Mouse (Mus musculus): Measurements from ENCODE around the gene Baz2b.
A peak's percentile ranks its signal among the peaks of the same experiment; 100 is the strongest.
"Not testable (repeated sequence)": the region's sequence is repeated elsewhere in the genome, so short reads cannot be mapped to it uniquely, and the experiment has no call there.

The Baz2b gene

DNA sequence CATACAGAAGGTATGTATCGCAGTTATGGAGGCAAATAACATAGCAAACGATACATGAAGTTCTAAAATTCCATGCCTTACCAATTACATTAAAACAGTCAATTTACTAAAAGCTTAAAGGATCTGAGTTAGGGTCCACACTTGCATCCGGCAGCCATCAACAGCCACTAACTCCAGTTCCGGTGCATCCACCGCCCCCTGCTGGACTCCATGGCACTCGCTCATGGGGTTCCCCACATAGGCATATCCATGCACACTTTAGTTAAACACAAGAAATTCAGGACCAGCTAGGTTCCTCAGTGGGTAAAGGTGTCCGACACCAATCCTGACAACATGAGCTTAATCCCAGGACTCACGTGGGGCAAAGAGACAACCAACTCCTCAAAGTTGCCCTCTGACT, 9.0 kb downstream of the Baz2b start:
- peak; percentile 82 for DNase-seq (ENCODE audit: low read depth, low spot score)

DNA sequence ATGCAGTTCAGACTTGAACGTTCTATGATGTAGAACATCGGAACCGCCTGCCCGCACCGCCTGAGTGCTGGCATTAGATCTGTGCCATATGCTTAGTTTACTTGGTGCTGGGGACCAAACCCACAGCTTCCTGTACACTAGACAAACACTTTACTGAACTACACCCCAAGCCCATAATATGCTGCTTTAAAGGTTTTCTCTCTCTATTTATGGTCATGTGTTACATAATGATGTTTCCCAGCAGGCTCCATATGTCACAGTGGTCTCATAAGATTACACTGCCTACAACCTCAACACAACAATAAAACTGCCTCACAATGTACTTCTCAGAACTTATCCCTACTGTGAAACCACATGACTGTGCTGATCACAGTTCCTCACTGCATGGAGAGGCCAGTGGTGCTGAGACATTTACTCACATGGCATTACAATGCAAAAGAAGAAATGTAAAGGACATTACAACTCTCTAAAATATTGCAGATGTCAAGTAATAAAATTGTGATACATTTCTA, 9.5 kb downstream of the Baz2b start:
- no peak for DNase-seq (ENCODE audit: low read depth, low spot score)

- peak; percentile 98 for DNase-seq (ENCODE audit: low read depth, low spot score)
Observed at GRCm38 (mm10) chr2:60196841-60197240, 12.8 kb downstream of the Baz2b start.

DNA sequence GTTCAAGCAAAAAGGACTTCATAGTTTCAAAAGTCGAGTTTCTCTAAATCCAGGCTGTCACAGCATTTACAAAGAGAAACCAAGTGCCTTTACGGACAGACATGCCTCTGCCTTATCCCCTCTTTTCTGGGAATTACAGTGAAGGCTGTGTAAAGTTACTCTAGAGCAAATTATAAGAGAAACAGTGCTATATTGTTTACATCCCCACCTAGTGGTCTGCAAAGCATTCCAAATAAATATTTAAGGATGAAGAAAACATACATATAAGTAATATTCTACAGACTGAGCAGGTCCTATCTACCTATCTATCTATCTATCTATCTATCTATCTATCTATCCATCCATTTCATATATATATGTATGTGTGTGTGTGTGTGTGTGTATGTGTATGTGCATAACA, 27.9 kb downstream of the Baz2b start:
- DNase-seq (ENCODE audit: low read depth, low spot score), result no peak

DNA sequence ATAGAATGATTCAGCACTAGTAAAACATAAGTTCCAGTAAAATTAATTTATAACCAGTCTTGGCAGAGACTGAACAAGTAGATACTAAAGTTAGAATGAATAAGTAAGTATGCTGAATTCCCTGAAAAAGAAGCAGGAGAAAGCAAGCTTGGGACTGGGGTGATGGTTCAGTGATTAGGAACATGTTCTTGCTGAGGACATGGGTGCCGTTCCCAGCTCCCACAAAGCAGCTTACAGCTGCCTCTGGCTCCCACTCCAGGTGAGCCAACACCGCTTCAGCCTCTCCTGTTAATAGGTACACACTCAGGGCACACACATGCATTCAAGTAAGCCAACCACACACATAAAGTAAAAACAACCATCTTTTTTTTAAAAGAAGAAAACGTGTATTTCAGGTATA, 32.1 kb downstream of the Baz2b start:
- no peak for DNase-seq (ENCODE audit: low read depth, low spot score)

- no peak for DNase-seq (ENCODE audit: low read depth, low spot score)
Observed at GRCm38 (mm10) chr2:60176087-60176486, 33.6 kb downstream of the Baz2b start.

GRCm38 (mm10) chr2:60175078-60175477, 34.6 kb downstream of the Baz2b start:
- no peak for DNase-seq (ENCODE audit: low read depth, low spot score)

GRCm38 (mm10) chr2:60173595-60173994, 36.0 kb downstream of the Baz2b start:
- no peak for DNase-seq (ENCODE audit: low read depth, low spot score)

GRCm38 (mm10) chr2:60173190-60173589, 36.4 kb downstream of the Baz2b start:
- peak; percentile 31 for DNase-seq (ENCODE audit: low read depth, low spot score)

DNA sequence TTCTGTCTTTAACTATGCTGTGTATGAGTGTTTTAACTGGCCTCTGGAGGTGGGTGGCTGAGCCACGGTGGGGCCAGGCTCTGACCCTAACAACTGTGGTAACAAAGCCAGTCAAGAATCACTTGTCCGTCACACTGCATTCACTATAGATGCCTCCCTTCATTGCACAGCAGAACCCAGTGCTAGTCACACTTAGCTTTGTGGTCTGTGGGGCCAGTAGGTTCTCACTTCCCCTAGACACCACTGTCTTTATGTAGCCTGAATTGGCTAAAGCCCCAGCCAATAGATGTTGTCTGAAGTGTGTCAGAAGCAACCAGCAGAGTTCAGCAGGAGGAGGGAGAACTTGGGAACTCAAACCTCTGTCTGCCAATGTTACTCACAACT, 37.1 kb downstream of the Baz2b start:
- DNase-seq (ENCODE audit: low read depth, low spot score), result no peak

GRCm38 (mm10) chr2:60171786-60172530, 37.7 kb downstream of the Baz2b start:
- peak; percentile 13 for DNase-seq (ENCODE audit: low read depth, low spot score)

- DNase-seq (ENCODE audit: low read depth, low spot score), result no peak
Observed at GRCm38 (mm10) chr2:60166878-60167277, 42.8 kb downstream of the Baz2b start.

DNA sequence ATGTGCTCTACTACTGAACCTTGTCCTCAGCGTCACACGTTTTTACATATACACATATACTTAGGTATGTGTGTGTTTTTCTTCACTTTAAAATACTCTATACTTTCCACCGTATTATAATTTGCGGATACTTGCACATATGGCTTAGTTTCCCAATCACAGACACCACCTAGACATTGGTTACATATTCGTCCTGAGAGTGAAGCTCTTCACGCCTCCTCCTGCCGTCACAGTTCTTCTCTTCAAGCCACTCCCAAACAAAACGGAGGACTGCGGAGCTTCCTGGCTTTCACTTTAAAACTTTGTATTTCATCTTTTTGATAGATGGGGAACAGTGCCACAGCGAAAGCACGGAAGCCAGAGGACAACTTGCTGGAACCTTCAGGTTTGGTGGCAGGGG, 44.0 kb downstream of the Baz2b start:
- no peak for DNase-seq (ENCODE audit: low read depth, low spot score)

- no peak for DNase-seq (ENCODE audit: low read depth, low spot score)
Observed at GRCm38 (mm10) chr2:60163744-60164143, 45.9 kb downstream of the Baz2b start.

DNA sequence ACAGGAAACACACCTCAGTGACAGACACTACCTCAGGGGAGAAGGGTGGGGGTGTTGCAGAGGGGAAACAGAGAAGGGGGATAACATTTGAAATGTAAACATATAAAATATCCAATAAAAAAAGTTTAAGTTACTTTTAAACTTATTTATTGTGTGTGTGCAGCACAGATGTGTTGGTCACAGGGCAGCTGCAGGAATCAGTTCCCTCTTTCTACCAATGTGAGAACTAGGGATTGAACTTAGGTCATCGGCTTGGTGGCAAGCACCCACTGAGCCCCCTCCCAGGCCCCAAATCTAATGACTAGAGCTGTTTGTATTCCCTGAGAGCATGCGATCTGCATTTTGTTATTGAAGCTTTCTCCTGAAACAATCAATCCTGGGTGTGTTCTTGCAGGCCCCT, 57.2 kb downstream of the Baz2b start:
- DNase-seq (ENCODE audit: low read depth, low spot score), result no peak

- DNase-seq (ENCODE audit: low read depth, low spot score), result no peak
Observed at GRCm38 (mm10) chr2:60148651-60149050, 61.0 kb downstream of the Baz2b start.

DNA sequence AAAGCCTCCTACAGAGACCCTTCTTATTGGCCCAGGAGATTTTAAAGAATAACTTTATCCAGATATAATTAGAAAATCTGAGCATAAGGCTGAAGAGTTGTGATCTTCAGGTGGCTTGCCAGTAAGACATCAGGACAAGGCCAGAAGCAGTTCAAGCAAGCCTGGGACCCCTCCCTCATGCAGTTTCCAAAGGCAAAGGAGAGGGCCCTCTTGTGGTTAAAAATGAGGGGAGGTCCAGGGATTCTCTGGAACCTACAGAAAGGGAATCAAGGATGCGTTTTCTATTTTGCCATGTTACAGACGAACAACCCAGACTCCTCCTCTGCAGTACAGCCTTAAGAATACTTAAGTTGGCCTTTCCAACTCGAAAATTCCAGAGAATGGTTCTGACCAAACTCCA, 62.2 kb downstream of the Baz2b start:
- peak; percentile 60 for DNase-seq (ENCODE audit: low read depth, low spot score)

DNA sequence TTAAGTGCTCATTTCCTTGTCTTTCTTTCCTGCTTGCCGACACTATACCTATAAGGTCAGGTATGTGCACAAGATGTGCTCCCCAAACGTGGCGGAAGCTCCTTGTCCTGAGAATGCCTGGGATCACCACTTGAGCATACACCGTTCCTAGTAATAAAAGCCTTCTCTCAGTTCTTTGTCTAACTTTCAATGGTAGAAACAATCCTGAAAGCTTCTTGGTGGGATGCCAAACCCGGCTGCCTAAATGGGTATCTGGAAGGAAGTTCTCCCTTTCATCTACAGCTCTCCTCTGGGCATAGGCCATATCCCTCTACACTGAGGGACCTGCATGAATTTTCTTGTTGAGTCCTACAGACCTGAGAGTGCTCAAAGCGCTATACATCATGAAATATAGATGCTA, 63.9 kb downstream of the Baz2b start:
- peak; percentile 16 for DNase-seq (ENCODE audit: low read depth, low spot score)

GRCm38 (mm10) chr2:60143383-60143782, 66.3 kb downstream of the Baz2b start:
- DNase-seq (ENCODE audit: low read depth, low spot score), result peak; percentile 55

- no peak for DNase-seq (ENCODE audit: low read depth, low spot score)
Observed at GRCm38 (mm10) chr2:60142281-60142680, 67.4 kb downstream of the Baz2b start.

GRCm38 (mm10) chr2:60138751-60139162, 70.9 kb downstream of the Baz2b start:
- no peak for DNase-seq (ENCODE audit: low read depth, low spot score)

DNA sequence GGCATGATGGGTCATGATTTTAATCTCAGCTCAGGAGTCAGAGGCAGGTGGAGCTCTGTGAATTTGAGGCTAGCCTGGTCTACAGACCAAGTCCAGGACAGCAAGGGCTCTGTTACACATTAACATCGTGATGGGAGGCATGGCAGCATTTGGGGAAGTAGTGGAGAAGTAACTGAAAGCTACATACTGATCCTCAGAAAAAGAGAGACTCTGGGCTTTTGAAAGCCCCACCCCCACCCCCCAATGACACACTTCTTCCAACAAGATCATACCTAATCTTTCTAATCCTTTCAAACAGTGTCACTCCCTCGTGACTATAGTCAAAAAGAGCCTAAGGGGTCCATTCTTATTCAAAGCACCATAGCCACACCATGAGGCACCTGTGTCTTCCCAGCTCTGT, 73.8 kb downstream of the Baz2b start:
- DNase-seq (ENCODE audit: low read depth, low spot score), result peak; percentile 27

DNA sequence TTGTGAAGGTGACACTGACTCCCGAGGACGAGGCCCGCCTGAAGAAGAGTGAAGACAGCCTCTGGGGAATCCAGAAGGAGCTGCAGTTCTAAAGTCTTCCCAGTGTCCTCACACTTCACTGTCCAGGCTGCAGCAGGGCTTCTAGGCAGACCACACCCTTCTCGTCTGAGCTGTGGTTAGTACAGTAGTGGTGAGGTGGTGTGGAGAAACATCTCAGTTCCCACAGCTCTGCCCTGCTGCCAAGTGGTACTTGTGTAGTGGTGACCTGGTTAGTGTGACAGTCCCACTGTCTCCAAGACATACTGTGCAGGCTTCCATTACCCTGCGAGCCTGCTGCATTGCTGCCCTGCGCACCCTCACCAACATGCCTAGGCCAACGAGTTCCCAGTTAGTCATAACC, 74.7 kb downstream of the Baz2b start:
- not testable (repeated sequence) for DNase-seq (ENCODE audit: low read depth, low spot score)

GRCm38 (mm10) chr2:60133072-60133471, 76.6 kb downstream of the Baz2b start:
- DNase-seq (ENCODE audit: low read depth, low spot score), result no peak
